Mouse (Mus musculus): ENCODE measurements around the gene Gm45261. TPM values are rescaled to one million over a fixed set of nuclear protein-coding genes. Genes with fewer than 3 reads are reported as not detected.

Gm45261 gene
- not detected for total RNA-seq (2022)

DNA sequence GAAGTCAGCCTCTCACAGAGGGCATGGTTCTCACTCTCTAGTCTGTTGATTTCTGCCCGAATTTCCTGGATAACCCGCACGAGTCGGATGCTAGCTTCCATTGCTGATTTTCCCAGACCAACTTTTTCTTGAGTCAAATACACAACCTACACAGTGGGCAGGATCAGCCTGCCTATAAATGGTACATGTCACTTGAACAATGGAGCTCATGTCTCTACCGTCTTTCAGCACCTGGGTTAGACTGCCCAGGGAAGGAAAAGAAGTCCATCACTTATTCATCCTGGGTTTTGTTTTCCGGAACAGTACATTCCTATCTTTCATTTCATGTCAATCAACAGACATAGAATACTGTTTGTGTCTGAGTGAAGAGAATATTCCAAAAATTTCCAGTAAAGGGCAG lies at the start of gene Gm45261:
Gene Gm45261 (minus strand): TSS at position 101 of the 400 bp plus-strand sequence.
- DNase-seq (ENCODE audit: low spot score in 2 of 2) = no peak

DNA sequence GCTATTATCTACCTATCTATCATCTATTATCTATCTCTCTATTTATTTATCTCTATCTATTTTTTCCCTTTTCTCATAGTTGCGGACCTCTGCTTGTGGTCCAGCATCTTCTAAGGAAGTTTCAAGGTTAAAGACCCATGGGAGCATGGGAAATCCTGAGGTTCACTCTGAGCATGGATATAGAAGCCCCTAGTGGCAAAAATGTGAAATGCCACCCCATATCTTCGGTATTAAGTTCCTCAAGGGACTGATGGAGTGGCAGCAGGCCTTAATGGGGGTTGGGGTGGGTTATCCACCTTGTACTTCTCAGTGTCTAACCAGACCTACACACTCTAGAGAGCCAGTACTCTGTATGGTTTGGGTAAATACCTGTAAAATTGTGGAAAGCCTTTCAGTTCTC lies 43.5 kb upstream of the Gm45261 start:
- no peak for DNase-seq (ENCODE audit: low spot score in 2 of 2)

GRCm38 (mm10) chr1:80504081-80504480 lies 42.8 kb upstream of the Gm45261 start:
- DNase-seq (ENCODE audit: low spot score in 2 of 2) = no peak

DNA sequence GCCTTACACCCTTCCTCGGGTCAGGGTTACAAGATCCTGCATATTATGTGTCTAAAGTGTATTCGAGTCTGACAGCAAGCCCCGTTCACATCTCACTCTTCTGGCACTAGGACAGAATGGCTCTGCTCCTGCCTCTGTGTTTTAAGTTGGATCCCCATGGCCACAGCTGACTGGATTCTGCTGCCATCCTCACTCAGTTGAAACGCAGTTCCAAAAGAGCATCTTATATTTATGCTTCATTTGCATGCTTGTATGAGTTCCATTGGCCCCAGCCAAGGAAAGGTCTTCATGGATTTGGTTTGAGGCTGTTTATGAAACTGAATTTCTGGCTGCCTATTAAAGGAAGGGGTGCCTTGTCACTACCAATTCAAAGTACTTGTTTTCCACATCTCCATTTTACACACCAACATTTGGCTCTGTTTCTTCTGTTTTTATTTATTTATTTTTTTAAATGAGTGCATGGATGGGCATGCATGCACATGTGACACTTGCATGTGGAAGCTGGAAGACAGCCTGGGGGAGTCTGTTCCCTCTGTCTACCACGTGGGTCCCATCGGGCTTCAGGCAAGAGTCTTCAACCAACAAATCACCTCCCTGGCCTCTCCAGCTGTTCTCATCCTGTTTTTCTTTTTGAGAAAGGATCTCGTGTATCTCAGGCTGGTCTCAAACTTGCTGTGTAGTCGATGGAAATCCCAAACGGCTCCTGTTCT lies 41.4 kb upstream of the Gm45261 start:
- DNase-seq (ENCODE audit: low spot score in 2 of 2) = no peak

- DNase-seq (ENCODE audit: low spot score in 2 of 2) = no peak
Measured at GRCm38 (mm10) chr1:80499264-80499663, 38.0 kb upstream of the Gm45261 start.

DNA sequence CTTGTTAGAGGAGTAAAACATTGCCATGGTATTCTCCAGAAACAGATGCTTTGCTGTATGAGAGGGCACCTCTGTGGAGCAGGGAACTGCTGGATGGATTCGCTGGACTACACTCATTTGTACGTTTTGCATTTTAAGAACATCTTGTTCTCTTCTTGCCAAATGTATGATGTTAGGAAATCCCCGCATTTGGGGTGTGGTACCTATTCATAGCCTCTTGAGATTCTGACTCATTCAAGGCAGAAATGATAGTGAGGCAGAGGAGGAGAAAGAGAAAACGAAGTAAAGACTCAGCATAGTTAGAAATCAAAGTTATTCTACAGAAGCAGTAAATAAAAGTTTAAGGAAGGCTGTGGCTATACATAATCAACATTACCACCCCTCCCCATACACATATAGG lies 35.1 kb upstream of the Gm45261 start:
- DNase-seq (ENCODE audit: low spot score in 2 of 2) = no peak

DNA sequence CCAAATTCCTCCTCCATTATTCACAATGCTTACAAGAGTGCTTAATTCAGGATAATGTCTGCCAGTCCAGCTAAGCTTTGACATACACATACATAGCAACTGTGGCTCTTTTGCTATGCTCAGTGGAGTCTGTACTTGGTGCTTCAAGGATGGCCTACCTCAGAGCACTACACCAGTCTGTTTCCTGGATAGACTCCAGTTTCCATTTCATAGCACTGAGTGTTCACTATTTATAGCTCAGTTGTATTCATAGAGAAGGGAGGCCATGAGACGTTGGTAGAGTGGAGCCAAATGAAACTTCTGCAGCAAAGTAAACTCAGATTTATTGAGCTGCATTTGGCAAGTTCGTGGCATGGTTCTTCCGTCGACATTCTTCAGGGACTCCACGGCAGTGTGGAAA lies 22.2 kb upstream of the Gm45261 start:
- DNase-seq (ENCODE audit: low spot score in 2 of 2) = no peak

- DNase-seq (ENCODE audit: low spot score in 2 of 2) = no peak
Measured at GRCm38 (mm10) chr1:80474942-80475341, 13.7 kb upstream of the Gm45261 start.

DNA sequence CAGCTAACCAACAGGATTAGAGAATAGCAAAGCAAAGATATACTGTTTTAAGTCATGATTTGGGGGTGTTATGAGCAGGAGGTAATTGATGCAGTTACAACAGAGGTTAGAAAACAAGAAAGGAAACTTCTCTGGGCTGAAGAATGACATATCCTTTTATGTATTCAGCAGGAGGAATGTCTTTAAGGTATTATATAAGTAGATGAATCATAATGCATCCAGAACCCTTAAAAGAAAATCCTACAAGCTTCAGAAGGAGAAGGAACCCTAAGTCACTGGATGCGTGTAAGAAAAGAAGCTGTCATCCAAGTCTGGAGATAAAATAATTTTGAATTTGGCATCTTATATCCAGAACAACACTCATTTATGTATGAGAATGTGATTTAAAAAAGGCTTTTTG lies 11.1 kb upstream of the Gm45261 start:
- no peak for DNase-seq (ENCODE audit: low spot score in 2 of 2)

GRCm38 (mm10) chr1:80459923-80460322 lies 1.3 kb downstream of the Gm45261 start:
- DNase-seq (ENCODE audit: low spot score in 2 of 2) = no peak

GRCm38 (mm10) chr1:80459477-80459876 lies 1.8 kb downstream of the Gm45261 start:
- DNase-seq (ENCODE audit: low spot score in 2 of 2) = no peak

DNA sequence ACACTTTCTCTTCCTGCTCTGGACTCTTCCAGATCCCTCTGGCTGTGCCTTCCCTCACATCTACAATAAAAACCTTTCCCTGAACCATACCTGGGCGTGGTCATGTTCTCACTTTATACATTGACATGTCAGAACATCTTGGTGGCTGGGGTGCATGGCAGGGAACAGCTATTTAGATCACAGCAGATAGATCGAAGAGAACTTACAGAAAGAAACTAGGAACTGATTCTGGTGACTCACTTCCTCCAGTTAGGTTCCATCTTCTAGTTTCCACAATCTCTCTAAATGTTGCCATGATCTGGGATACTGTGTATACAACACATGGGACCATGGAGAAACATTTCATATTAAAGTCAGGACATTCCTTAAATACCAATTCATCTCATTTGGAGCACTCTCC lies 7.3 kb downstream of the Gm45261 start:
- DNase-seq (ENCODE audit: low spot score in 2 of 2) = no peak

- no peak for DNase-seq (ENCODE audit: low spot score in 2 of 2)
Measured at GRCm38 (mm10) chr1:80451914-80452549, 9.2 kb downstream of the Gm45261 start.

- no peak for DNase-seq (ENCODE audit: low spot score in 2 of 2)
Measured at GRCm38 (mm10) chr1:80447554-80447953, 13.7 kb downstream of the Gm45261 start.

GRCm38 (mm10) chr1:80440911-80441310 lies 20.3 kb downstream of the Gm45261 start:
- DNase-seq (ENCODE audit: low spot score in 2 of 2) = no peak

DNA sequence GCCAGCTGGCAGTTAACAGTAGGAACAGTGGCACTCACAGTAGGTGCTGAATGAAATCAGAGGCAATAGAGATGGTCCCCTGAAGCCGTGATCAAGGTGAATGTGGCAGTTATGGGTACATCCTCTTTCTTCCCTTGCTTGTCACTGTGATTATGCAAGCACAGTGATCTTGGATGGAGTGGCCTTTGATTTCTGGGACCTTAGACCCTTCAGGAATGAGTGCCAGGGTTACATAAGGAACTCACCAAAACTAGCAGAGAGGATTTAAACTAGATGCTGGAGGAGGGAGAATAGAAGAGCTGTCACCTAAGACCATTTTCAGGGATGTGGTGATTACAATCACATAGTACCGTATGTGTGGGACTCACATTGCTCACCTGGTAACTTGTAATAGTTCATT lies 22.7 kb downstream of the Gm45261 start:
- DNase-seq (ENCODE audit: low spot score in 2 of 2) = no peak

DNA sequence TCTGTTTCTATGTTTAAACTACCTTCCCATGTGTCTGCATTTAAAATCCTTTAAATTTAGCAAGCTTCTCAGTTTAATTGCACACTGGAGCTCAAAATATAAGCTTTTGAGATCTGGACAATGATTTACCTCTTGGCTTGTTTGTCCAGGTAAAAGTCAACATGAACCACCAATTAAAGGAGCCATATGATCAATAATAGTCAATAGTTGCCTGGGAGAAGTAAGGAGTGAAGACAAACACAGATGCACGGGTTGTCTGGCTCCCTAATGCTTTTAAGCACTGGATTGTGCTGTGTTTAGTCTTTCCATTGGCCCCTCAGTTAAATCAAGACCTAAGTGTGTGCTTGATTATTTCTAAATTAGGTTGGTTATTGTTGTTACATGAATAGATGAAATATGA lies 33.3 kb downstream of the Gm45261 start:
- DNase-seq (ENCODE audit: low spot score in 2 of 2) = no peak

DNA sequence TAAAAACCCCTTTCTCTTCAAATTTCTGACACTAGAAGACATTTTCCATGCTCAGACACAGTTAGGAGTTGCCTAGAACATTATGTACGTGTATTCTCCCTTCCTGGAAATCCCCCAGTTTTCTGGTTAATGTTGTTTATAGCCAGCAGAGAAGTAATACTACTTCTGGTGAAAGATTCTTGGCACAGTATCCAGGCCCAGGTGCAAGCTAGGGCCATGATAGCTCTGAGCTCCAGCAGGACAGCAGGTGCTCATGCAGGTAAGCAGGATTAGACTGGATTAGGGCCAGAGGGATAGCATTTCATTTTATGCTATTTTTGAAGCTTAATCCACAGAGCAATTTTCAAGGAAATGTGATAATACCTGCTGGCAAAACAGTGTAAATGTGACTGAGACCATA lies 33.8 kb downstream of the Gm45261 start:
- no peak for DNase-seq (ENCODE audit: low spot score in 2 of 2)

- DNase-seq (ENCODE audit: low spot score in 2 of 2) = no peak
Measured at GRCm38 (mm10) chr1:80424666-80425065, 36.6 kb downstream of the Gm45261 start.

DNA sequence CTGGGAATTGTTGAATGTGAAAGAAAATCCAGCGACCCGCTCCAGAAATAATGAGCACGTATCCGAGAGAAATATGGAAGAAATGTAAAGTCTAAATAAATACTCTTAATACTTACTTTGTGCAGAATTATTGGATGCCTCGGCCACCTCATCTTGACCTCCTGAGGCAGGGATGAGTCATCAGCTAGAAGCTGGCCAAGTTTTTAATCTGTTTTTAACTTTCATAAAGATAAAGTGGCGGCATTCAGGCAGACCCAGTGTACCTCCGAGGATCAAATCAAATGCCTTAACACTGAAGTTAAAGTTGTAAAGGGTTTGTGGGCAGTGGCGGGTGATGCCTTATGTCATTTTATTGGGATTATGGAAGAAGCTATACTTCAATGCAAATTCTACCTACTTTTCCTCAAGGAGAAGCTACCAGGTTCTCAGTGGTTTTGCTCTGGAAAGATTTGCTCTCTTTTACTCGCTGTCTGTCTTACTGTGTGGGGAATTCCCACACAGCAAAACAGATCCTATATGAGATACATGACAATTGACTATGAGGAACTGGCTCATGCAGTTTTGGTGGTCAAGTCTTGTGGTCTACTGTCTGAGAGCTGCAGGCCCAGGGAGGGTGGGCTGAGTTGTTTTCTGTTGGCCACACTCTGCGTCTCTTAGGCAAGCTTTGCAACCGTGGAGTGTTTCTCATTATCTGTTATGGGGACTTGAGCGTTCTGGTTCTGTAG lies 42.8 kb downstream of the Gm45261 start:
- no peak for DNase-seq (ENCODE audit: low spot score in 2 of 2)

DNA sequence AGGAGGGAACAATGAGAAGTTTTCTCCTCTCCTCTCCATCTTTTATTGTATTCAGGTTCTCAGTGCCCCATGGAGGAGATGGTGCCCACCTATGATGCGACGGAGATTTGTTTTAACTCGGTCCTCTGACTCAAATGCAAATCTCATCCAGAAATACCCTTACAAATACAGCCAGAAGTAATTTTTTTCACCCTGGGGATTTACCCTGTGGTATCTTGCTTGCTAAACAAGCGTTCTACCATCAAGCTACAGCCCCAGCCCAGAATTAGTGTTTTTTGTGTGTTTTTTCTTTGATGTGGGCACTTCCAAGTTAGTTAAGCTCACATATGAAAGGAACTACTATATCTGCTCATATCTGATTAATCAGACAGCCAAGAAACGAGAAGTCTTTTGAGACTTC lies 44.9 kb downstream of the Gm45261 start:
- DNase-seq (ENCODE audit: low spot score in 2 of 2) = no peak

DNA sequence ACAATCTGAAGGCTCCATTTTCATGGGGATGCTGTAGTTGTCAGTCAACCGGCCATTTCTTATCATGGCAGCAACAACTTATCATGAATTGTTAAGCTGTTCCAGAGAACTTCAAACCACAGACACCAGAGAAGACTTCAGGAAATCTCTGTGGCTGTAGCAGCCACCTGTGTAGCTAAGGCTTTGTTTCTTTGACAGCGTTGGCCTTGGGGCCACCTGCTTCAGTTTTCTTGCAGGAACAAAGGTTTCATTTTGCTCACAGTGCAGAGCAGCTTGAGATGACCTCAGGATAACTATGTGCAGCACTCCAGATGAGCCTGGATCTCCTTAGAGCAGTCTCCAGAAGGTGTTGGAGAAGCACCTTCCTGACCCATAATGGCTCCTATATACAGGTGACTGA lies 48.7 kb downstream of the Gm45261 start:
- no peak for DNase-seq (ENCODE audit: low spot score in 2 of 2)
